Mouse (Mus musculus) midbrain, embryonic 14.5 days (tissue): ENCODE data around the gene Eif6. TPM values are rescaled to one million over a fixed set of nuclear protein-coding genes. Genes with fewer than 3 reads are reported as not detected.

Experiments used
- ATAC-seq: fragments of 200-750 bp; cut with Nextera tagmentation; 2 replicates; pipeline ENCODE4 v1.8.0; 2017; ENCODE audit warnings: moderate number of reproducible peaks, moderate library complexity; ENCODE audit not compliant: low FRiP score, low TSS enrichment
- DNase-seq: peaks from one replicate; pipeline ENCODE4 v3.0.0-alpha.2; 2015
- H3K27ac ChIP-seq: fragments of 300-500 bp; sonication (generic); replicated peaks from 2 replicates; pipeline ENCODE4 v1.5.1; 2014; ENCODE audit warnings: mild to moderate bottlenecking, low read depth, low read length, moderate library complexity
- H3K27me3 ChIP-seq: fragments of 300-500 bp; sonication (generic); 2 replicates; pipeline ENCODE4 v1.6.1; 2014; ENCODE audit warnings: low read length, control low read depth, mixed read lengths; ENCODE audit not compliant: control insufficient read depth, insufficient read depth
- H3K36me3 ChIP-seq: fragments of 300-500 bp; sonication (generic); 2 replicates; pipeline ENCODE4 v1.6.1; 2014; ENCODE audit warnings: low read length, control low read depth; ENCODE audit not compliant: control insufficient read depth, insufficient read depth
- H3K4me1 ChIP-seq: fragments of 300-500 bp; sonication (generic); 2 replicates; pipeline ENCODE4 v1.6.1; 2014; ENCODE audit warnings: mild to moderate bottlenecking, antibody characterized with exemption, low read length, control low read depth; ENCODE audit not compliant: control insufficient read depth, insufficient read depth
- H3K4me2 ChIP-seq: fragments of 300-500 bp; sonication (generic); 2 replicates; pipeline ENCODE4 v1.6.1; 2014; ENCODE audit warnings: mild to moderate bottlenecking, low read length, moderate library complexity
- H3K4me3 ChIP-seq: fragments of 300-500 bp; sonication (generic); replicated peaks from 2 replicates; pipeline ENCODE4 v1.5.1; 2014; ENCODE audit warnings: low read depth, low read length
- H3K9ac ChIP-seq: fragments of 300-500 bp; sonication (generic); replicated peaks from 2 replicates; pipeline ENCODE4 v1.6.1; 2014; ENCODE audit warnings: mild to moderate bottlenecking, low read length, moderate library complexity
- H3K9me3 ChIP-seq: fragments of 300-500 bp; sonication (generic); 2 replicates; pipeline ENCODE4 v1.6.1; 2016; ENCODE audit warnings: low read length, control low read depth, mixed read lengths; ENCODE audit not compliant: control insufficient read depth
- WGBS: fragments of 180-500 bp; shearing (Covaris S2); extraction: QIAGEN DNeasy Blood & Tissue Kit; methylation state at CpG from one replicate; pipeline ENCODE4 v1.1.7; 2014; 5-methylcytosine and 5-hydroxymethylcytosine counted together
- polyA plus RNA-seq: library from polyadenylated mRNA; unstranded; fragments of >200 nt; fragmentation: Nextera tagmentation; extraction: Ambion mirVana; gene quantifications from 2 replicates; pipeline ENCODE4 v1.2.1, GENCODE M21; 2014

The Eif6 gene
- polyA plus RNA-seq, 1 experiment from 2014 or later: 134 TPM

DNA sequence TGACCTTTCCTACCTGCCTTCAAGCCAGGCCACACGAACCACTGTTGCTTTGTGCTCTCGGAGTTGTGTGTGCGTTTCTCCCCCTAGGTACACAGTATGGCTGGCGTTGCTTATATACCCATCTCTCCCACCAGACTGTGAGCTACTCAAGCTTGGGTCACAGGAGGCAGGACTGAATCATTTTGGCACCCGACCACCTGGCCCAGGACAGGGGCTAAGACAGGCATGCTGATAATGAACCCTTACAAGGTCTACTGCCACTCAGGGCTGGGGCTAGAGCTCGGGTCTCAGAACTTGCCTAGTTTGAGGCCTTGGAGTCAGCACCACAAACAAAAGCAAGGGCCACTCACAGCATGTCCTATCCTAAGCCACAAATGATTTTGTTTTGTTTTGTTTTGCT lies 34.9 kb upstream of the Eif6 start:
- no peak overlapping the region for H3K9ac ChIP-seq
- H3K36me3 ChIP-seq: 0 out of 2 replicates have a peak, but pooled peaks cover 3% of the 10 kb centered on the region
- H3K4me2 ChIP-seq: no peak overlapping the region
- 92% methylated on average over 6 of the region's 6 CpGs for WGBS
- ATAC-seq (no peak), DNase-seq (no peak)
- H3K9me3 ChIP-seq: no peaks in the 10 kb centered on the region
- no peak overlapping the region for H3K4me3 ChIP-seq
- no peaks in the 10 kb centered on the region for H3K27me3 ChIP-seq
- H3K27ac ChIP-seq: no peak overlapping the region
- H3K4me1 ChIP-seq: peaks cover 8% of the 10 kb centered on the region; the same call in 1 of the 2 replicates

DNA sequence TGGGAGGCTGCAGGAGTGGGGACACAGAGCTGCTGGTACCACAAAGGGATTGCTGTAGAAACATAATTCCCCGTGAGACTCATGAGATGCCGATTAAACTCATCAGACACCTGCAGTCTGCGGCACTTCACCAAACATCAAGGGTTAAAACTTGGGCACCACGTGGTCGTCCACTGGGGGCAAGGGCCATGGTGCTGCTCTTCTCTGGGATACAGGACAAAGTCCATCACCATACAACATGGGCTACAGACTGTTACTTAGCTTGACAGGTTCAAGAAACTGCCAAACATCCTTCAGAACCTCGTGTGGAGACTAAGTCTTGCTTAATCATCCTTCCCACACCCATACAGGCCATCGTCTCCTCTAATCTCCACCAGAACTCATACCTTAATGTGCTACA lies 33.4 kb upstream of the Eif6 start:
- Histone ChIP-seq H3K4me1 (peaks cover 8% of the 10 kb centered on the region; the same call in 1 of the 2 replicates), H3K9me3 (no peaks in the 10 kb centered on the region), H3K9ac (no peak overlapping the region), H3K4me2 (no peak overlapping the region), H3K27me3 (no peaks in the 10 kb centered on the region), H3K4me3 (no peak overlapping the region), H3K27ac (no peak overlapping the region), H3K36me3 (0 out of 2 replicates have a peak, but pooled peaks cover 5% of the 10 kb centered on the region)
- DNase-seq: no peak
- ATAC-seq: no peak
- WGBS: 84% methylated on average over 7 of the region's 7 CpGs

GRCm38 (mm10) chr2:155852536-155852935 lies 25.8 kb upstream of the Eif6 start:
- H3K27ac ChIP-seq: no peak overlapping the region
- ATAC-seq (no peak), DNase-seq (no peak)
- H3K4me1 ChIP-seq: no peaks in the 10 kb centered on the region
- no peak overlapping the region for H3K9ac ChIP-seq
- no peaks in the 10 kb centered on the region for H3K27me3 ChIP-seq
- no peak overlapping the region for H3K4me2 ChIP-seq
- H3K36me3 ChIP-seq: peaks cover 45% of the 10 kb centered on the region
- H3K4me3 ChIP-seq: no peak overlapping the region
- H3K9me3 ChIP-seq: no peaks in the 10 kb centered on the region
- WGBS: 93% methylated on average over 5 of the region's 5 CpGs

- Histone ChIP-seq H3K4me1 (no peaks in the 10 kb centered on the region), H3K4me2 (no peak overlapping the region), H3K27me3 (no peaks in the 10 kb centered on the region), H3K36me3 (peaks cover 66% of the 10 kb centered on the region), H3K27ac (no peak overlapping the region), H3K9me3 (no peaks in the 10 kb centered on the region), H3K9ac (no peak overlapping the region), H3K4me3 (no peak overlapping the region)
- ATAC-seq: no peak
- no peak for DNase-seq
- 87% methylated on average over 7 of the region's 7 CpGs for WGBS
These were observed 23.4 kb upstream of the Eif6 start for GRCm38 (mm10) chr2:155850120-155850519.

- Histone ChIP-seq H3K4me2 (no peak overlapping the region), H3K9ac (no peak overlapping the region), H3K4me3 (no peak overlapping the region), H3K36me3 (peaks cover 71% of the 10 kb centered on the region), H3K9me3 (no peaks in the 10 kb centered on the region), H3K4me1 (no peaks in the 10 kb centered on the region), H3K27me3 (no peaks in the 10 kb centered on the region), H3K27ac (no peak overlapping the region)
- DNase-seq: no peak
- WGBS: 76% methylated on average over 7 of the region's 7 CpGs
- no peak for ATAC-seq
These were observed 22.7 kb upstream of the Eif6 start for GRCm38 (mm10) chr2:155849464-155849863.

DNA sequence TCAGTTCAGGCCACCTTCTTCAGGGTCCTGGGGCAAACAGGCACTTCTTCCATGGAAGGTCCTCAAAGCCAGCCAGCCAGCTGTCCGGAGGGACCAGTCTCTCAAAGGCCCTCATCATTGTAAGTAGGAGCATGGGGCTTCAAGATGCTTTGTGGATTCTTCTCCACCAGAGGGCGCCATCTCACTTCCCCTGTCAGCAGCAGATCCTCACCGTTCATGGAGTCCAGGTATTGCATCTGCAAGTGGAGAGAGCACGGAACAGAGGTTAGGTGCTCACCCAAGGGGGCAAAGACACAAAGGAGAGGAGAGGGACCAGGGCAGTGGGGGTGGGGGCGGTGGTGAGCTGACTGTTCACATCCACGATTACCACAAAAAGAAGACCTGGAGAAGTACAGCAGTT lies 21.6 kb upstream of the Eif6 start:
- no peak for ATAC-seq
- 28% methylated on average over 6 of the region's 6 CpGs for WGBS

GRCm38 (mm10) chr2:155846930-155847329 lies 20.2 kb upstream of the Eif6 start:
- no peak overlapping the region for H3K27ac ChIP-seq
- H3K36me3 ChIP-seq: peaks cover 56% of the 10 kb centered on the region
- ATAC-seq (no peak), DNase-seq (no peak)
- no peaks in the 10 kb centered on the region for H3K27me3 ChIP-seq
- no peak overlapping the region for H3K9ac ChIP-seq
- 92% methylated on average over 8 of the region's 8 CpGs for WGBS
- H3K4me1 ChIP-seq: no peaks in the 10 kb centered on the region
- H3K4me2 ChIP-seq: no peak overlapping the region
- no peaks in the 10 kb centered on the region for H3K9me3 ChIP-seq
- no peak overlapping the region for H3K4me3 ChIP-seq

More for the DNA sequence above, 21.6 kb upstream of the Eif6 start:
- Histone ChIP-seq H3K4me2 (no peak overlapping the region), H3K9me3 (no peaks in the 10 kb centered on the region), H3K4me3 (no peak overlapping the region), H3K27ac (no peak overlapping the region), H3K9ac (no peak overlapping the region), H3K36me3 (peaks cover 62% of the 10 kb centered on the region), H3K27me3 (no peaks in the 10 kb centered on the region), H3K4me1 (no peaks in the 10 kb centered on the region)
- DNase-seq: peak; percentile 86

GRCm38 (mm10) chr2:155838961-155839360 lies 12.2 kb upstream of the Eif6 start:
- ATAC-seq (no peak), DNase-seq (no peak)
- 85% methylated on average over 4 of the region's 4 CpGs for WGBS
- Histone ChIP-seq H3K27ac (no peak overlapping the region), H3K4me1 (no peaks in the 10 kb centered on the region), H3K4me2 (no peak overlapping the region), H3K9me3 (no peaks in the 10 kb centered on the region), H3K4me3 (no peak overlapping the region), H3K27me3 (no peaks in the 10 kb centered on the region), H3K9ac (no peak overlapping the region), H3K36me3 (no peaks in the 10 kb centered on the region)

DNA sequence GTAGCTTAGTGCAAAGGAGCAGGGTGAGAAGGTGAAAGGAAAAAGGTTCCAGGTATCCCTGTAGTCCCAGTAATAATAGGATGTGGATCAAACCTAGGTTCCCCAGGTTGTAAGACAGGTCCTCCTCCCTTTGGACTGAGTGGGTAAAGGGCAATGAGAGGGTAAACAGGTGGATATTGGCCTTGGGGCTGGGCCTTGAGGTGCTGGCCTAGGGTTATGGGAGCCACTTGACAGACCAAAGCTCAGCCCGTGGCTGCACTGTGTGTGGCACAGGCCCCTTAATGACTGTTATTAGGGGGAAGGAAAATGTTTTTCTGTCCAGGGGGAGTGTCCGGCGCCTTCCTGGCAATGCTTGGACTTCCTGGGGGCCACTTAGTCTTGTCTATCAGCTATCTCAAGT lies 11.2 kb upstream of the Eif6 start:
- Histone ChIP-seq H3K4me3 (no peak overlapping the region), H3K4me2 (no peak overlapping the region), H3K9ac (no peak overlapping the region), H3K36me3 (no peaks in the 10 kb centered on the region), H3K4me1 (no peaks in the 10 kb centered on the region), H3K27me3 (no peaks in the 10 kb centered on the region), H3K27ac (no peak overlapping the region), H3K9me3 (no peaks in the 10 kb centered on the region)
- DNase-seq (no peak), ATAC-seq (no peak)
- WGBS: 76% methylated on average over 3 of the region's 3 CpGs
